Mouse (Mus musculus): ENCODE data around the gene Trpv1.

DNA sequence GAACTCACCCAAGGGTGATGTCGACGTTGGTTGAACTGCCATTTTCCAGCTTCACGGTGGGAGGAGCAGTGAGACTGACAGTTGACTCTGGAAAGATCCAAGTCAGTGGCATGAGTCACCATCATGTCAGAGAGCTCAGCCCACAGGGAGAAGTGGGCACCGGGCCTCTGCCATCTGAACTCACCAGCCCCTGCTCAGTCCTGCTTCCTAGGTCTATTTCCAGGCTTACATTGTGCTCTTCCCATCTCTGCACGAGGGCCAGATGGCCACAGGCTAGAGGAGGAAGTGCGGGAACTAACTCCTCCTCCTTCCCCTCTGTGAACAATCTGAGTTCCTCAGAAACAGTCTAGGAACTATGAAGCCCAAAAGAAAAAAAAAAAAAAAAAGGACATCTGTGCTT lies 41.0 kb upstream of the Trpv1 start:
- TF ChIP-seq CTCF (IDR thresholded peaks at IDR 0.05) (no peak), POLR2A (IDR thresholded peaks at IDR 0.05; ENCODE audit: insufficient read depth, low read depth, low read length) (no peak), EP300 (IDR thresholded peaks at IDR 0.05; ENCODE audit: insufficient read depth, low read depth, low read length) (no peak)
